Mouse (Mus musculus) ovary, postnatal 36 days (tissue): ENCODE measurements around the gene Ppp1r36.

Source experiments
- DNase-seq: peaks from one replicate; pipeline ENCODE4 v3.0.0; 2022; ENCODE audit warnings: low spot score, mixed read lengths

Gene Ppp1r36

DNA sequence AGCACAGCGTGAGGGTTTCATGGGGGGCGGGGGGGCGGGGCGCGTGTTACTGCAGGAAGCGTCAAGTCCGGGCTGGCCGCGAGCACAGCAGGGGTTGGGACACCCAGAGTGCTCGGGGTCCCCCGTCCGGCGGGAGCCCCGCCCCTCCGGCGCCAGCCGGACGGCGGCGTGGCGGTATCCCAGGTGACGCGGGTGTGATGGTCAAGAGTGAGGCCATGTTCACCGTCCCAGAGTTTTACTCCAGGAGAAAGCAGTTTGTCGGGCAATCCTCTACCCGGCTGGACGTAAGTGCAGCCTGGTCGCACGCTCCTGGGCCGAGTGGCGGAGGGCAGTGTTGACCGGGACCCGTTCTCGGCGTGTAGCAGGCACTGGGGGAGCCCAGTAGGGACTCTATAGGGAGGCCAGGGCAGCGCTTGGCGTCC lies at the start of gene Ppp1r36:
Ppp1r36 (plus strand) TSS at position 106 of the 422 bp plus-strand sequence.
- peak; percentile 39 for DNase-seq

DNA sequence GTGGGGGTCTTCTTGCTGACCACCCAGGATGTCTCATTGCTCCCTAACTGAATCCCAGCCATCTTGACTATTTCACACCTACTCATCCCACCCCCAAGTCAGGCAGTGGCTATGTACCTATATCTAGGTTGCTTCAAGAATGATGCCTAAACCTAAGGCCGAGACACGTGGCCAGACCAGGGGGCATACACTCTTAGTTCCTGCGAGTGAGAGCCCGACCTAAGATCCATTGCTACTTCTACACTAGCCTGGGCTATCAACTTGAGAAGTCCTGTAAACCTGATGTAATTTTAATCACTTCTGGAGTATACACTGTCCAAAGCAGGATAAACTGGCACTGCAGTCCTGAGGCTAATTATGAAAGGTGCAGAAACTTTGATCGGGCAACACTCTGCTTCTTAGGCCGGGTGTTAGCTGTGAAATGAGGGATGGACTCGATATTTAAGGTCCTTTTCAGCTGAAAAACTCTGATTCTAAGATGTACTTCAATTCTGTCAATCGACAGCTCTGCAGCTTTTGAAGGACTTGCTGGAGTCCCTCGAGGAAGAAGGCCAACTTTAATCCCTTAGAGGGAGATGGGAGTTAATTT lies 49.0 kb upstream of the Ppp1r36 start:
- no peak for DNase-seq

DNA sequence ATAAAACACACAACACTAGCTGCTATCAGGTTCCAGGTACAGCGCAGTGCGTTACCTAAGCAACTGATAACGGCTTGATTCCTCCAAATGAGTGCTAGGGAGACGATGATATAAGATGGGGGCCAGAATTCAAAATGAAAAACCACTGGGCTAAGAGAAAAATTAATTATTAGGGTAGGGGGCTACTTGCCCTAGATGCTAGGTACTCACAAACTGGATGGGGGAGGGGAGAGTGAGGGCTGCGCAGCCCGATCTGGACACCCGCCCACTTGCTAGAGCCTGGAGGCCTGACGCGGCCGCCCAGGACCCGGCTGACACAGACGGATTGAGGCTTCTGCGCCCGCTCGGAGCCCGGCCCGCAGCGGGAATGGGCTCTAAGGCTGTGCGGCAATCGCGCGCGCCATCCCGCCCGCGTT lies 48.5 kb upstream of the Ppp1r36 start:
- DNase-seq: no peak

DNA sequence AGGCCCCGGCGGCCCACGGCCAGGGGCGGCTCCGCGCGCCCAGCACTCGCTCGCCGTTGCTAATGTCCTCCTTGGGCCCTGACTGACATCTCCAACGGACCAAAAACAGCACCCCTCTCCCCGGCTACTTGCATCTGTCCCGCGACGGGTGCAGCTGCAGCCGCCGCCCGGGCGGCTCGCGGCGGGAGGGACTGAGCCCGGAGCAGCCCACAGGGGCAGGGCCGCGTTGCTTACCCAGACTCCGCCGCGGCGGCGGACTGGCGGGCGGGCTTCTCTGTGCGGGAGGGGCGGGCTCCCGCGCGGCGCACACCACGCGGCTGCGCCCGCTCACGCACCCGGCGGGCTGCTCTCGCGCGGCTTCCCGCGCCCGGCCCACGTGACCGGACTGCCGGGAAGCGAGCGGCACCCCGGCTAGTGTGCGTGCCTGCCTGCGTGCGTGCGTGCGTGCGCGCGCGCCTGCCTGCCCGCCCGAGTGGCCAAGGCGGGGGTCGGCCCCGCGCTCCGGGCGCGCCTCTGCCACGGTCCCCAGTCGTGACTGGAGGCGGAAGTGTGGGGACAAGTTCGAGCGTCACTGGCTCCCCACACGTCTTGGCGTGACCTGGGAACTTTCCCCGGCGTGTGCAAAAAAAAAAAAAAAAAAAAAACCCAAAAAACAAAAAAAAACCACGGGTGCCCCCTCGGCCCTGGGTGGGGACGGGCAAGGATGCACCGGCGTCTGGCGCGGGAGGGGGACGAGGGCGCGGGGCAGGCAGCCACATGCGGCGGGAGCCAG lies 47.9 kb upstream of the Ppp1r36 start, which contains the start of gene Zbtb25:
Zbtb25 (minus strand) TSS at position 397 of the 772 bp plus-strand sequence.
- peak; percentile 87 for DNase-seq

DNA sequence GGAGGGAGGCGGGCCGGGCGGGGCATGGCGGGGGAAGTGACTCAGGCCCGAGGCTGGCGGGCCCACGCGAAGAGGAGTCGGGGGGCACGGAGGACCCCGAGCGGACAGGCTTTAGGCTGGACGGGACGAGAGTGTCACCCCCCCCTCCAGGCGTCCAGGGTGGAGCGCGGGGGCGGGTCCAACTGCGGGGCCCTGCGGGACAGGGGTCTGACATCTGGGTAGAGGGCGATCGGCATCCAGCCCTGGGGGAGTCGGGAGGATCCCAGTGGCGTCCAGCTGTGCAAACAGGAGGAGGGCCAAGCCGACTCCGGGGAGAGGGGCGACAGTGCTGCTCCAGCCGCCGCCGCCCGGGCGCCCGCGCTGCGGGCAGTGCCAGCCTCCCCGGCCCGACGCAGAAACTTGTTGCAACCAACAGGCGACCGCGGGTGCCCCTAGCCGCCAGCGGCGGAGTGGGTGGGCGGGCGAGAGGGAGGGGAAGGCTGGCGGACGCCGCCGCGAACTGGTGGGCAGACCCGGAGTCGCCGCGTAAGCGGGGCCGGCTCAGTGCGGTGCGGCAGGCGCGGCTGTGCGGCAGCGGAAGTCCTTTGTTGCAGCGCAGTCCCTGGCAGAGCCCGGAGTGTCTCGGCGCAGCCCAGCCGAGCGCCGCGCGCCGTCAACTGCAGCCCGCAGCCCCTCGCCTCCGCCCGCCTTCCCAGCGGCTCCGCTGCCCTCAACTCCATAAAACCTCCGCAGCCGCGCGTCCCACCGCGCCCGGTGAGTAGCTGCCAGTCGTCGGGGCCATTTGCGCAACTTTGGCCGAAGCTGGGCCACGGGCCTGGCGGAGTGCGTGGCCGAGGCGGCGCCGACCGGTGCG lies 47.1 kb upstream of the Ppp1r36 start, which contains the start of gene Zbtb1:
Zbtb1 (plus strand) TSS at position 289 of the 853 bp plus-strand sequence.
- DNase-seq: peak; percentile 87

DNA sequence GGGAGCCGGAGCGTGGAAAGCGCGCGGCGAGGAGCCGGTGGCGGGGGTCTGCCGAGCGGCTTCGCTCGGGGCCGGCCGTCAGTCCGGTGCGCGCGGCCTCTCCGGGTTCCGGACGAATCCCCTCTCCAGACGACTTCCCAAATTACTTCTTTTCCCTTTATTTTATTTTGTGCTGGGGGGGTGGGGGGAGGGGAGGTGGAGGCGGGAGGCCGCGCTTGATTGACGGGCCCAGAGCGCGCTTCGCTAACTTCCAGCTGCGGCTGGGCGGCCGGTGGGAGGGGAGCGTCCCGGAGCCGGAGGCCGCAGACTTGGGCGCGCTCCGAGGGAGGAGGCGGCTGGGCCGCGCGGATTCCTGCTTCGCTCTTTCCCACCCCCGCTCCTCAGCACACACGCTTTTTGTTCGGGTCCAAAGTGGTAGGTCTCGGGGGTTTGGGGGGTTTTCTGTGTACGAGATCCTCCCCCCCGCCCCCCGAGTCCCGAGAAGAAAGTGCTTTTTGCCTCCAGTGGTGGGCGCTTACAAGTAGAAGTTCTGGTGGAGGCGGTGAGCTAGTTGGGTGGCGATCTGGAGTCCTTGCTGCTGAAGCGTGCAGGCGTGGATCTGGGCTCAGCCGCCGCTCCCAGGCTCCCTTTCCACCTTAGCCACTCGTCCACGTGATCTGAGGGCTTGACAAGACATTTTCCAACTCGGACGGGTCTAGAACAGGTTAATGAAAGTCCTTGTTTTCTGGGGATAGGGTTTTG lies 46.3 kb upstream of the Ppp1r36 start:
- peak; percentile 83 for DNase-seq

DNA sequence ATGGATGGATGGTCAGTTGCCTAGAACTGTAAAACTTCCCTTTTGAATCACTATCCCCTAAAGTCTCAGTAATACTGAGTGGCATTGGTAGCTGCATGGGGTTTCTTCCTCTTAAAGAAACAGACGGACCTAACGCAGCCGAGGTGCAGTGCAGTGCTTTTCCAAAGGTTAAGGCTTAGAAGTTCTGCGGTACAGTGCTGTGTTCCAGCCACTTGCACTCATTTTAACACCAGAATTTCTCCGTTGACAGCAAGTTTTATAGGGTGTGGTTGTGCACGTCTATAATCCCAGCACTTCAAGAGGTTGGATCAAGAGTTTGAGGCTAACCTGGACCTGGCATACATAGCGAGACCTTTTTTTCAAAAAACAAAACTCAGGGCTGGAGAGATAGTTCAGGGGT lies 45.3 kb upstream of the Ppp1r36 start:
- DNase-seq: no peak

DNA sequence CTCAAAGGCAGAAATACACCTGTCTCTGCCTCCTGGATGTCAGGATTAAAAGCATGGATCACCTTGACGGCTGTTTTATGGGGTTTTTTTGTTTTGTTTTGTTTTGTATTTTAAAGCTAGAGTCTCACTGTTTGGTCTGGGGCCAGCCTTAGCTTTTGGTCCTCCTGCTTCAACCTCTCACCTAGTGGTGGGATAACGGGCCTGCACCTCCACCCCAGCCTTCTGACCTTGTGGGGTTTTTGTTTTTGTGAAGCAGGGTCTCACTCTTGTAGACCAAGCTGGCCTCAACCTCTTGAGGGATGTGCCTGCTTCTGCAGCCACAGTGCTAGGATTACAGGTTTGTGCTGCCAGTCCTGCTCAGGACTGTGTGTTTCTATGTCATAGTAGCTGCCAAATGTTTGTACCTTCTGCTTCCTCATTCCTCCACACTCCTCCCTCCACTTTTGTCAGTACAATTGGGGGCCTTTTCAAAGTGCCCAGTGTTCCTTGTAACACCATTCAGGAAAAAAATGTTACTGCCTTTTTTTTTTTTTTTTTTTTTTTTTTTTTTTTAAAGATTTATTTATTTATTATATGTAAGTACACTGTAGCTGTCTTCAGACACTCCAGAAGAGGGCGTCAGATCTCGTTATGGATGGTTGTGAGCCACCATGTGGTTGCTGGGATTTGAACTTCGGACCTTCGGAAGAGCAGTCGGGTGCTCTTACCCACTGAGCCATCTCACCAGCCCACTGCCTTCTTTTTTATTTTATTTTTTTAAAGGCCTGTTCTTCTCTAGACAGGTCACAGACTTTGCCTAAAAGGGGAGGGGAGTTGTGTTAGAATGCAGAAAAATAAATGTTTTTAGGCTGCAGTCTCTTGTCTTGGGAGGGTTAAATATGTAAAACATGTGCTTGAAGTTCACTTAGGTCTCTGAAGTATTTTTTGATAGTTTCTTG lies 44.2 kb upstream of the Ppp1r36 start:
- no peak for DNase-seq

DNA sequence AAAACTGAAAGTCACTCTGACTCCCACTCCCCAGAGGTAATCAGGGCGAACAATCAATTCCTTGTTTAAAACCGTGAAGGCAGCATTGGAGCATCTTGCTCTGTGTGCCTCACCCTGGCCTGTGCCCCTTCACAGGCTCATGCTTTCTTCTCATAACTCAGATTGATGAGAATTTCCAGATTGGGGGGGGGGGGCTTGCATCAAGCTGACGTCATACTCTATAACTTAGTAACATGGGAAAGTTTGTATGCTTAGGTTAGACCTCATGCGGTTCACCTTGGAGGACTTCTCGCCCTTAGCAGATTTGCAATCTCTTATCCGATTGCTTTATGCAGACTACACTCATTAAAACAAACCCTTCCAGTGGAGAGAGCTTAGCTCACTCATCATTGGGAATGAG lies 43.3 kb upstream of the Ppp1r36 start:
- no peak for DNase-seq

DNA sequence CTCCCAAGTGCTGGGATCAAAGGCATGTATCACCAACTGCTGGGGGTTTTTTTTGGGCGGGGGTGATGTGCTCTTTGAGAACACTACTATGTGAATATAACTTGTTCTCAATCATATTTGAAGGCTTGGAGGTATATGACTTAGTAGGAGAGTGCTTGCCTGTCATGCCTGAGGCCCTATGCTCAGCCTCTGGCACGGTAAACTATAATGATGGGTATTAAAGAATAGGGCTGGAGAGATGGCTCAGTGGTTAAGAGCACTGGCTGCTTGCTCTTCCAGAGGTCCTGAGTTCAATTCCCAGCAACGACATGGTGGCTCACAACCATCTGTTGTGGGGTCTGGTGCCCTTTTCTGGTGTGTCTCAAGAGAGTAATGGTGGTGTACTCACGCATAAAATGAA lies 42.4 kb upstream of the Ppp1r36 start:
- no peak for DNase-seq

DNA sequence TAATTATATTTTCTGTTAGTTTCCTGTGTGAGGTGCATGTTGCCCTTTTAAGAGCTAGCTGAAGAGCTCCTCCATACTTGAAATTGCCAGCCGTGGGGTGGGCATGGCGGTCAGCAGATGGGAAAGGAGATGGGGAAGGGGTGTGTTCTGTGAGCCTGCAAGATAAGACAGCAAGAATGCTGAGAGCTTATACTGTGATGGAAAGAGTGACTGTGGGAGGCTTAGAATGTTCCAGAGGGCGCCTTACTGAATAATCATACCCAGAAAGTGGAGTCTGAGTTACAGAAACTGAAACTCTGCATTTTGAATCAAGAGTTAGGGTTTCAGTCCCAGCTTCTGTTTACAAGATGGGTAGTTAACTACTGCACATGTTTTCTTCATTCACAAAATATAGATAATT lies 41.8 kb upstream of the Ppp1r36 start:
- DNase-seq: no peak

DNA sequence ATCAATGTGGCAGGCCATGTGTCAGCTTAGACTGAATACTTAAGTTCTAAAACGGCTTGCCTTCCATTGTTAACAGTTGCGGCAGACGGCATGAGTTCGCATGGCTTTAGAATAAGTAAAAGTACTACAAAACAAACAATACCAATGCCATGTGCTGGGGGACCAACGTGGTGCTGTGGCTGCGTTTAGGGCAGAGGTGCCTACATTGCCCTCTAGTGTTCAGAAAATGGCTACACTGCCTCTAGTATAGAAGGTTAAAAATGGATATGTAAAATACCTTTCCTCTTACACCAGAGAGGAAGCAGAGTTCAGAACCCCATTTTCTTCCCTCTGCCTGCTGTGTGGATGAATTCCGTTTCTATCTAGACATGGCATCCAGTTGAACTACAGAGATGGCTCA lies 40.7 kb upstream of the Ppp1r36 start:
- no peak for DNase-seq

DNA sequence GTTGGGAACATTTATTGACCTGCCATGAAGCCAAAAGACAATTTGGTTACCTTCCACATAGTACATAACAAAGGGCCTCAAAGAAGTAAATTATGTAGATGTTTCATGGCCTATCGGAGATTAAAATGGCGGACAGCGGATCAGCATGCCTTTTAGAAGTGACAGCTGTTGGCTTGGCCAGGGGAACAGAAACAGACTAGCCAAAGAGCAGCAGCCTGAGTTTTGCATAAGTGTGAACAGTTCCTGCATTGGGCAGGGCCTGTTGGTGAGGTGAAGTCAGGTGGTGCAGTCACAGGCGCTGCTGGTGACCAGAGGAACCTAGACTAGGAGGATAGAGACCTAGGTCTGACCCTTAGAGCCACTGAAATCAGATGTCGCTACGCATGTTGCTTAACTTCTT lies 40.3 kb upstream of the Ppp1r36 start:
- DNase-seq: no peak

DNA sequence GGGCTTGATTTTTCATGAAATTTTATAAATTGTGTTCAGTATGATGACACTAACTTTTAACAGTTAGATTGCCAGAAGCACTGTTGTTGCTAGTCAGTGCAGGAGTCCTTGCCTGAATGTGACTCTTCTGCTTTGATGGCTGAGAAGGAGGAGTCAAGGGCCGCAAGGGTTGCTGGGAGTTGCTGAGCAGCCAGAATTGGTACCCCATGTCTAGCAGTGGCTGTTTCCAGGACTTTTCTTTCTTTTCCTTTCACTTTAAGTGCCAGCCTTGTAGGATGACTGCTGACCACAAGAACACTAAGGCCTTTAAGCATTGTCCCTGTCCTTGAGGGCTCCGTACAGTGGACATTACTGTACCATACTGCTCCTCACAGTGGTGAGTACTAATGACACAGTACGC lies 39.6 kb upstream of the Ppp1r36 start:
- no peak for DNase-seq

DNA sequence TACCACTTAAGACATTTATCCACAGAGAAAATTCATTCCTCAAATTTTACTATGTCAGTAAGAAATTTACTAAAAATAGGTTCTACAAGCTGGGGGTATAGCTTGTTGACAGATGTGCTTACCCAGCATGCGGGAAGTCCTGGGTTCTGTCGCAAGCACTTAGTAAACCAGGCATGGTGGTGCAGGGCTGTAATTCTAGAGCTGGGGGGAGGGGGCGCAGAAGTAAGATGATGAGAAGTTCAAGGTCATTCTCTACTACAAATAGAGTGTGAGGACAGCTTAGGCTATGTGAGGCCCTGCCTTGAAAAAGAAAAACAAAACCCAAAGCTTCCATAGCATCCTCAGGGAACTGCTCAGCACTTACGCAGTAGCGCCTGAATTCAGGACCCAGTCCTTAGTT lies 38.8 kb upstream of the Ppp1r36 start:
- DNase-seq: no peak

DNA sequence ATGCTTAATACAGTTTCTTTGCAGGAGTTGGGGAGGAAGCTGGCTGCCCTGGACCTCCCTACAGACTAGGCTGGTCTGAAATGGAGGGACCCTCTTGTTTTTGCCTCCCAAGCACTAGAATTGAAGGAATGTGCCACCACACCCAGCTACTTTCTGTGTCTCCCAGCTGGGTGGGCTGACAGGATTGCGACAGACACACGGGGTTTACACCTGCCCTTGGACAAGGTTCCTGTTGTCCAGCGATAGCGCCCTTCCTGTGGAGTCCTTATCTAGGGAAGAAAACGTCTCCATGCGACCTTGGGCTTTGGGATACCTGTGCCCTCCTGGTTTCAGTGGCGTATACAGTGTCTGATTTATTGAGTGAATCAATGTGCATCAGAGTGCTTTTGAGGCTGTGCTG lies 37.2 kb upstream of the Ppp1r36 start:
- DNase-seq: no peak

DNA sequence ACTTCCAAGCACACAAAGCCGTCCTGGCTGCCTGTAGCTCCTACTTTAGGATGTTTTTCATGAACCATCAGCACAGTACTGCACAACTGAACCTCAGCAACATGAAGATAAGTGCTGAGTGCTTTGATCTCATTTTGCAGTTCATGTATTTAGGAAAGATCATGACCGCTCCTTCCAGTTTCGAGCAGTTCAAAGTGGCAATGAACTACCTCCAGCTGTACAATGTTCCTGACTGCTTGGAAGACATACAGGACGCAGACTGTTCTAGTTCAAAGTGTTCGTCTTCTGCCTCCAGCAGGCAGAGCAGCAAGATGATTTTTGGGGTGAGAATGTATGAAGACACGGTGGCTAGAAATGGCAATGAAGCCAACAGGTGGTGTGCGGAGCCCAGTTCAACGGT lies 32.0 kb upstream of the Ppp1r36 start:
- DNase-seq: no peak

DNA sequence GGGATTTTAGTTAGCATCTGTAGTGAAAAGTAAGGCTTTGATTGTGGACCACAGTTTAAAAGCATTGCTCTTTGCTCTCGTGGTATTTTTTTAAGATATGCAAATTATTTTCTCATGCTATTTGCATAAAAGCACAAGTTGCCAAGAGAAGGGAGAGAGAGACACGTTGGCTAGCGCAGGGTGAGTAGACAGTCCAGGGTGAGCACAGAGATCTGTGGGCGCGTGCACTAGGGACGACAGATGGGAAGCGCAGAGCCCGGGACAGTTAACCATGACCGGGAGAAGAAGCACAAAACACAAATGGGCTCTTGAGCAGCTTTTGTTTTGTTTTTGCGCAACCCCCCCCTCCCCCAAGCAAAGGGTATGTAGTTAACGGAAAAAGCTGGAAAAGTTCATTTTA lies 28.5 kb upstream of the Ppp1r36 start:
- no peak for DNase-seq

DNA sequence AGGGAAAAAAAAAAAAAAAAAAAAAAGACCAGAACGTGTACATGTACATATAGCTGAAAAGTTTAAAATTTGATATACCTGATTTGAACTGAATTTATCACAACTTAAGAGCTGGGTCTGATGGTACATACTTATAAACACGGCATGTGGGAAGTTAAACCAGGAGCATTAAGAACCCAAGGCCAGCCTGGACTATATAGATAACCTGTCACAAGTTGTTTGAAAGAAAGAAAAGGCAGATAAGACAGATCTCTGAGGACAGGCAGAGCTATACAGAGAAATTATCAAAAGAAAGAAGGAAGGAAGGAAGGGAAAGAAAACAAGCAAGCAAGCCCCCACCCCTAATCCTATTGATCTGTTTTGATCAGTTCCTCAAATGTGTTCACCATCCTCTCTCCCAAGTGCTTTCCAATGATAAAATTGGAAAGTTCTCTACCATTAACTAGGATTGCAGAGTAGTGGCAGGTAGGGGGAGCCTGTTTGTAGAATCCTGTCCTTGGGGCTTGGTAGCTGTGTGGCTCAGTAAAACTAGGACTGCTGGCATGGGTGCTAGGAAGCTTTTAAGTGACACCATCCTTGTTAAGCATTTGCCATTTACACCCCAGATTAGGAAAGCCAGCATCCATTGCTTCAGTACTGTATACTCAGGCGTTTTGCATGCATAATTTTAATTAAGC lies 25.6 kb upstream of the Ppp1r36 start:
- DNase-seq: no peak

DNA sequence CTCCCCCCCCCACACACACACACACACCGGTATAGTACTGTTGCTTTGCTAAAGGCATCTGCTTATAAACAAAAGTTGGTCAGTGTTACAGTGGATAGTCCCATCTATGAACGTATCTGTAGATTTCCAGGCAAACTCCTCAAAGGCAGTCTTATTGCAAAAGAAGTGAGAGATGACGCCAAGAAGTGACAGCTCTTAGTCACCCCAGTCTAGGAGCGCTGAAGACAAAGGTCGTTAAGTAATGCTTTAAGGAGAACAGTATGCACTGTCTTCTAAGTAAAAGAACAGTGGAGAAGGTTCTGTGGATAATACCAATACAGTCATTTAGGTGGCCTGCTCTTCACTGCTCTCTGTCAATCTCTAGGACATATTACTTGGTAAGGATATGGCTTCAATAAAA lies 24.4 kb upstream of the Ppp1r36 start:
- DNase-seq: no peak
